Mouse (Mus musculus) hindbrain, embryonic 13.5 days (tissue): ENCODE measurements around the gene Grasp. TPM values are rescaled to one million over a fixed set of nuclear protein-coding genes. Genes with fewer than 3 reads are reported as not detected.

ENCODE experiments used
- ATAC-seq: fragments of 200-750 bp; cut with Nextera tagmentation; 2 replicates; pipeline ENCODE4 v1.8.0; 2017; ENCODE audit warnings: moderate TSS enrichment; ENCODE audit not compliant: low FRiP score
- H3K27ac ChIP-seq: fragments of 300-500 bp; sonication (generic); 2 replicates; pipeline ENCODE4 v1.5.1; 2015; ENCODE audit warnings: inconsistent platforms, mild to moderate bottlenecking, moderate library complexity
- H3K27me3 ChIP-seq: fragments of 300-500 bp; sonication (generic); 2 replicates; pipeline ENCODE4 v1.6.1; 2015; ENCODE audit warnings: mild to moderate bottlenecking, inconsistent platforms
- H3K36me3 ChIP-seq: fragments of 300-500 bp; sonication (generic); 2 replicates; pipeline ENCODE4 v1.6.1; 2015; ENCODE audit warnings: mild to moderate bottlenecking, inconsistent platforms
- H3K4me1 ChIP-seq: fragments of 300-500 bp; sonication (generic); replicated peaks from 2 replicates; pipeline ENCODE4 v1.6.1; 2015; ENCODE audit warnings: inconsistent platforms
- H3K4me2 ChIP-seq: fragments of 300-500 bp; sonication (generic); 2 replicates; pipeline ENCODE4 v1.6.1; 2015; ENCODE audit warnings: inconsistent platforms, mild to moderate bottlenecking, moderate library complexity
- H3K4me3 ChIP-seq: fragments of 300-500 bp; sonication (generic); 2 replicates; pipeline ENCODE4 v1.5.1; 2015; ENCODE audit warnings: mild to moderate bottlenecking, inconsistent platforms
- H3K9ac ChIP-seq: fragments of 300-500 bp; sonication (generic); 2 replicates; pipeline ENCODE4 v1.6.1; 2015; ENCODE audit warnings: mild to moderate bottlenecking, inconsistent platforms
- H3K9me3 ChIP-seq: fragments of 300-500 bp; sonication (generic); 2 replicates; pipeline ENCODE4 v1.6.1; 2016; ENCODE audit warnings: inconsistent platforms
- WGBS: fragments of 180-500 bp; shearing (Covaris S2); methylation state at CpG from one replicate; pipeline ENCODE4 v1.1.7; 2015; 5-methylcytosine and 5-hydroxymethylcytosine counted together
- microRNA-seq: library from miRNA; unstranded; fragments of <30 nt; microRNA quantifications from one replicate; pipeline ENCODE4, GENCODE M21; 2016
- polyA plus RNA-seq: library from polyadenylated mRNA; unstranded; fragments of >200 nt; fragmentation: Nextera tagmentation; extraction: Ambion mirVana; gene quantifications from 2 replicates; pipeline ENCODE4 v1.2.1, GENCODE M21; 2015

Gene Grasp
- polyA plus RNA-seq, 1 experiment from 2014 or later = 1.8 TPM

- Histone ChIP-seq H3K27me3 (no peaks in the 10 kb centered on the region), H3K36me3 (peaks cover 38% of the 10 kb centered on the region), H3K4me1 (peaks cover 18% of the 10 kb centered on the region), H3K4me2 (no peak overlapping the region), H3K27ac (no peak overlapping the region), H3K9ac (no peak overlapping the region), H3K4me3 (no peak overlapping the region), H3K9me3 (no peaks in the 10 kb centered on the region)
- 82% methylated on average over 6 of the region's 6 CpGs for WGBS
- no peak for ATAC-seq
Observed at GRCm38 (mm10) chr15:101274380-101274779, 50.4 kb downstream of the Grasp start.

DNA sequence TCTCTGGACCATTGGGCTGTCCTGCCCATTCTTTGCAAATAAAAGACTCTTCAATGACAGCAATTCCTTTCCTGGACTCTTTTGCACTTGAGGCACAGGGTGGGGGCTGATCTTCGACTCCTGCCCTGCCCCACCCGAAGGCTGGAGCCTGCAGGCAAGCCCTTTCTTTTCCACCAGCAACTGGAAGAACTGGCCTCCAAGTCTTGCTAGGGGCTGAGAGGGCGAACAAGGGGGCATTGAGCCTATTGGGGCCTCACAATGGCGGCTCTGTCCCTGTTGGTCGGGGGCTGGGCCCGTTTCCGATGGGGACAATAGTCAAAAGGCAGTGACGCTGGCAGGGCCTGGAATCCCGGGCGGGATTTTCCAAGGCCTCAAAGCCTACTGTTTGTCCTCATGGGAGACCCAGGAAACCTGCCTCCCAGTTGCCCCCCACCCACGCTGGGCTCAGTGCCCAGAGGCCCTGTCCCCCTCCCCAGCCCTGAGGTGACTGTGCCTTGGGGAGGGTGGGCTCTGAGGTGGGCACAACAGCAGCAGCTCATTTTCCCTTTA is 53.4 kb downstream of the Grasp start:
- no peaks in the 10 kb centered on the region for H3K27me3 ChIP-seq
- peaks cover 20% of the 10 kb centered on the region for H3K36me3 ChIP-seq
- no peaks in the 10 kb centered on the region for H3K9me3 ChIP-seq
- no peak overlapping the region for H3K9ac ChIP-seq
- peak overlapping the region; percentile 55 for H3K27ac ChIP-seq
- WGBS = 20% methylated on average over 11 of the region's 11 CpGs
- ATAC-seq = peak; percentile 61
- no peak overlapping the region for H3K4me3 ChIP-seq
- H3K4me2 ChIP-seq = no peak overlapping the region
- peaks cover 18% of the 10 kb centered on the region for H3K4me1 ChIP-seq

DNA sequence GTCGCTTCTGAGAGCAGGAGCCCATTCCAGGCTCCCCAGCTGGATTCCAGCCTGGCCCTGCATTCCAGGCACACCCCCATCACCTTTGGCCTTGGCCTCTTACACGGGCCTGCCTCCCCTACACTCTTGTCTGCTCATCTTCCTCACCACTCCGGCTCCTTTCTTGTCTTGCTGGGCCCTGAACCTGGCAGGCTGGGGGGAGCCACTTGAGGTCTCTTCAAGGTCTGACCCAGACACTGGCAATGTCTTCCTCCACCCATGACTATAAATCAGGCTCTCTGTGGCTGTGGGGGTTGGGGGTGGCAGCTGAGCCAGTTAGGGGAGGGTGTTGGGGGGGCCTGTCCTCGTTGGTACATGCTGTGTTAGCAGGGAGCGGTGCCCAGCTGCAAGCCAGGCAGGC is 54.6 kb downstream of the Grasp start:
- no peaks in the 10 kb centered on the region for H3K9me3 ChIP-seq
- peak overlapping the region; percentile 35; the same call in 1 of the 2 replicates for H3K27ac ChIP-seq
- H3K9ac ChIP-seq = peak overlapping the region; percentile 53
- WGBS = 52% methylated on average over 5 of the region's 5 CpGs
- H3K27me3 ChIP-seq = no peaks in the 10 kb centered on the region
- H3K4me2 ChIP-seq = no peak overlapping the region
- no peak for ATAC-seq
- H3K4me1 ChIP-seq = peaks cover 23% of the 10 kb centered on the region
- peaks cover 8% of the 10 kb centered on the region for H3K36me3 ChIP-seq
- no peak overlapping the region for H3K4me3 ChIP-seq

GRCm38 (mm10) chr15:101279430-101279999 is 55.5 kb downstream of the Grasp start:
- no peaks in the 10 kb centered on the region for H3K36me3 ChIP-seq
- H3K27me3 ChIP-seq = no peaks in the 10 kb centered on the region
- no peaks in the 10 kb centered on the region for H3K9me3 ChIP-seq
- WGBS = 71% methylated on average over 12 of the region's 12 CpGs
- ATAC-seq = no peak
- H3K27ac ChIP-seq = no peak overlapping the region
- no peak overlapping the region for H3K4me3 ChIP-seq
- no peak overlapping the region for H3K4me2 ChIP-seq
- peaks cover 24% of the 10 kb centered on the region for H3K4me1 ChIP-seq
- peak overlapping the region; percentile 36; the same call in 1 of the 2 replicates for H3K9ac ChIP-seq

Small RNAs within 50 kb of the gene (microRNA-seq; reads per million reads assigned to microRNA genes)
- 2.6 reads per million, percentile 3 among the genes with 10 or more reads in this experiment for gene Mir6962

Other genes starting within 250 kb of the Grasp start
- gene Gm47841, start 176.8 kb upstream of the Grasp start, polyA plus RNA-seq = not detected in 2 replicates
- gene Fignl2, start 145.6 kb upstream of the Grasp start, polyA plus RNA-seq = 0.16 and 0.23 TPM in 2 replicates
- gene Ankrd33, start 108.4 kb upstream of the Grasp start, polyA plus RNA-seq = not detected in 2 replicates
- gene Acvrl1, start 95.7 kb upstream of the Grasp start, polyA plus RNA-seq = 7.9 and 8.6 TPM in 2 replicates
- 19.6 and 20.5 TPM in 2 replicates for gene Acvr1b, start 50.1 kb upstream of the Grasp start, polyA plus RNA-seq
- 4.9 and 5.0 TPM in 2 replicates for gene Nr4a1, start 30.1 kb downstream of the Grasp start, polyA plus RNA-seq
- 82.9 and 84.6 TPM in 2 replicates for gene Atg101, start 60.1 kb downstream of the Grasp start, polyA plus RNA-seq
- 0.56 and 0.66 TPM in 2 replicates for gene 6030408B16Rik, start 69.0 kb downstream of the Grasp start, polyA plus RNA-seq
- gene Krt80, start 146.0 kb downstream of the Grasp start, polyA plus RNA-seq = 0.09 and 0.10 TPM in 2 replicates
- 0.77 and 0.88 TPM in 2 replicates for gene Krt7, start 186.9 kb downstream of the Grasp start, polyA plus RNA-seq
- 0.19 and 0.23 TPM in 2 replicates for gene Krt87, start 214.6 kb downstream of the Grasp start, polyA plus RNA-seq
- gene Krt88, start 223.6 kb downstream of the Grasp start, polyA plus RNA-seq = not detected in 2 replicates
- gene Krt81, start 239.6 kb downstream of the Grasp start, polyA plus RNA-seq = not detected in 2 replicates
- not detected in 2 replicates for gene Krt86, start 249.3 kb downstream of the Grasp start, polyA plus RNA-seq